Mouse (Mus musculus) embryonic fibroblast, embryonic 13.5 days (primary cell): ENCODE measurements around the gene Lrp8. TPM values are rescaled to one million over a fixed set of nuclear protein-coding genes. Genes with fewer than 3 reads are reported as not detected.
A peak's percentile ranks its signal among the peaks of the same experiment; 100 is the strongest.

ENCODE experiments used
- H3K27ac ChIP-seq: 2 replicates; pipeline ENCODE4 v1.5.1; 2012; ENCODE audit warnings: low read length, control low read depth, inconsistent platforms; ENCODE audit not compliant: insufficient read depth
- H3K4me1 ChIP-seq: 2 replicates; pipeline ENCODE4 v1.6.1; 2011; ENCODE audit warnings: low read length; ENCODE audit not compliant: control insufficient read depth, insufficient read depth
- H3K4me3 ChIP-seq: 2 replicates; pipeline ENCODE4 v1.5.1; 2011; ENCODE audit warnings: mild to moderate bottlenecking, control low read depth, low read length; ENCODE audit not compliant: insufficient read depth
- CTCF ChIP-seq: IDR thresholded peaks from 2 replicates; pipeline ENCODE4 v1.5.1; 2011; ENCODE audit warnings: mild to moderate bottlenecking, control low read depth, low read length, moderate library complexity, borderline replicate concordance; ENCODE audit not compliant: insufficient read depth
- POLR2A ChIP-seq: IDR thresholded peaks from 2 replicates; pipeline ENCODE4 v1.6.1; 2011; ENCODE audit warnings: low read depth, mild to moderate bottlenecking, control low read depth, low read length, moderate library complexity
- polyA plus RNA-seq: library from polyadenylated mRNA; stranded (reverse); fragments of >200 nt; gene quantifications from 2 replicates; pipeline ENCODE4 v1.2.4, GENCODE M21; 2011; ENCODE audit warnings: low read depth; ENCODE audit not compliant: missing spikeins, insufficient read length

Gene Lrp8
- polyA plus RNA-seq: 8.5 and 11.3 TPM in 2 replicates

GRCm38 (mm10) chr4:107802185-107802449 lies at the start of gene Lrp8:
TSS of gene Lrp8 (plus strand) at chr4:107802261.
- Histone ChIP-seq H3K27ac (no peak within 1 kb of the TSS), H3K4me1 (peaks cover 6% of the 10 kb centered on the region; the same call in 1 of the 2 replicates), H3K4me3 (peak within 1 kb of the TSS; percentile 67)
- no peak for TF ChIP-seq POLR2A
- TF ChIP-seq CTCF: no peak

- Histone ChIP-seq H3K4me3 (no peak overlapping the region), H3K4me1 (no peaks in the 10 kb centered on the region), H3K27ac (no peak overlapping the region)
- TF ChIP-seq POLR2A (no peak), CTCF (no peak)
Observed at GRCm38 (mm10) chr4:107756222-107756621, 45.8 kb upstream of the Lrp8 start.

GRCm38 (mm10) chr4:107757487-107758470 lies 44.3 kb upstream of the Lrp8 start:
- Histone ChIP-seq H3K4me3 (no peak overlapping the region), H3K27ac (no peak overlapping the region), H3K4me1 (no peaks in the 10 kb centered on the region)
- no peak for TF ChIP-seq CTCF
- TF ChIP-seq POLR2A: no peak

GRCm38 (mm10) chr4:107758938-107759337 lies 43.1 kb upstream of the Lrp8 start:
- H3K4me3 ChIP-seq: no peak overlapping the region
- no peaks in the 10 kb centered on the region for H3K4me1 ChIP-seq
- TF ChIP-seq CTCF: no peak
- no peak for TF ChIP-seq POLR2A
- H3K27ac ChIP-seq: no peak overlapping the region

- TF ChIP-seq POLR2A: no peak
- no peak for TF ChIP-seq CTCF
- Histone ChIP-seq H3K4me3 (no peak overlapping the region), H3K27ac (no peak overlapping the region), H3K4me1 (0 out of 2 replicates have a peak, but pooled peaks cover 4% of the 10 kb centered on the region)
Observed at GRCm38 (mm10) chr4:107763001-107763400, 39.1 kb upstream of the Lrp8 start.

- TF ChIP-seq POLR2A (no peak), CTCF (no peak)
- Histone ChIP-seq H3K4me1 (0 out of 2 replicates have a peak, but pooled peaks cover 4% of the 10 kb centered on the region), H3K27ac (no peak overlapping the region), H3K4me3 (no peak overlapping the region)
Observed at GRCm38 (mm10) chr4:107763598-107763997, 38.5 kb upstream of the Lrp8 start.

- Histone ChIP-seq H3K27ac (no peak overlapping the region), H3K4me3 (no peak overlapping the region), H3K4me1 (0 out of 2 replicates have a peak, but pooled peaks cover 4% of the 10 kb centered on the region)
- TF ChIP-seq CTCF: no peak
- no peak for TF ChIP-seq POLR2A
Observed at GRCm38 (mm10) chr4:107765196-107765813, 36.8 kb upstream of the Lrp8 start.

GRCm38 (mm10) chr4:107766182-107766581 lies 35.9 kb upstream of the Lrp8 start:
- Histone ChIP-seq H3K27ac (peak overlapping the region; percentile 65; the same call in 1 of the 2 replicates), H3K4me3 (no peak overlapping the region), H3K4me1 (0 out of 2 replicates have a peak, but pooled peaks cover 4% of the 10 kb centered on the region)
- TF ChIP-seq POLR2A (no peak), CTCF (no peak)

GRCm38 (mm10) chr4:107772122-107772825 lies 29.8 kb upstream of the Lrp8 start:
- H3K4me3 ChIP-seq: no peak overlapping the region
- no peak overlapping the region for H3K27ac ChIP-seq
- TF ChIP-seq POLR2A (no peak), CTCF (no peak)
- no peaks in the 10 kb centered on the region for H3K4me1 ChIP-seq
